Mouse (Mus musculus) layer of hippocampus, postnatal 14 days (tissue): ENCODE data around the gene Il5ra. TPM values are rescaled to one million over a fixed set of nuclear protein-coding genes. Genes with fewer than 3 reads are reported as not detected.

ENCODE experiments used
- DNase-seq, 2 experiments: peaks; one replicate each; pipeline ENCODE4 v3.0.0; 2021 to 2022; ENCODE audit warnings: low spot score in 2 of 2, mixed read lengths in 1 of 2
- total RNA-seq, 2 experiments: library from RNA; stranded (reverse); gene quantifications; 2 replicates each; pipeline ENCODE4 v1.2.3; 2021

The Il5ra gene
- total RNA-seq, 2 experiments from 2014 or later = not detected

DNA sequence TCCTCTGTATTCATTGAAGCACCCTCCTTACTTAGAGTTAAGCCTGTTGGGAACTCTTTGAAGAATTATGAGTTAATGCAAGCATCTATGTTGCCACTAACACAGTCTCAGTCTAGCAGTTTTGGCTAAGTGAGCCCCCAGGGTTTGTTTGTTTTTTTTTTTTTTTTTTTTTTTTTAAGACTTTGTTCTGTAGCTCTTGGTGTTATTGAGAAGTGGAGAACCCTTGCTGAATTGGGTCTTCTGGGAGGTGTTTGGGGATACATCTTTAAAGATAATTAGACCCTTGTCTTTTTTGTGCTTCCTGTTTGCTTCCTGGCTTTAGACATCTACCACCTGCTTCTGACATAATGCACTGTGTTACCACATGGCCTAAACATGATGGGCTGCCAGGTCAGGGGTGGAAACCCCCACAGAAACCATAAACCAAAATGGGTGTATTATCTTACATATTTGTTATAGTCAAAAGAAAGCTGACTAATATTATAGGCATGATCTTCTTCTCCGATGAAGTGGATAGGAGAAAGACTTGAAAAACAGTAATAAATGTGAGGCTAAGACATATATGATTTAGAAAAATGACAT lies 8.5 kb downstream of the Il5ra start:
- no peak for DNase-seq

DNA sequence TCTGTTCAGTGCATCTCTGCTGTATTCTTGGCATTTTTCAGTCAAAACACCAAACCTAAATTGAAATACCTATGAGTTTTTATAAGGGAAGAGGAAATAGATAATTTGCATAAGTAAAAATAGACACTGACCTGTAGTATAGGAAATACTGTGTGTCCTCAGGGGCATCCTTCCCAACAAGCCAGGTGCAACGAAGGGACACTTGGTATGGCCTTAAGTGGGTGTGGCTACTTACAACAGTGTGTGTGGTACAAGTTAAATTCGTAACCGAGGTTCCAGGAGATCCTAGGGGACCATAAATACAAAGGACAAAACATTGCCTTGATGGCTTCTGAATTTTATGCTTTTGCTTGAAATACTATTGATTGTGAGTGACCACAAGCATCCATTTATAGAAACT lies 10.6 kb downstream of the Il5ra start:
- no peak for DNase-seq

DNA sequence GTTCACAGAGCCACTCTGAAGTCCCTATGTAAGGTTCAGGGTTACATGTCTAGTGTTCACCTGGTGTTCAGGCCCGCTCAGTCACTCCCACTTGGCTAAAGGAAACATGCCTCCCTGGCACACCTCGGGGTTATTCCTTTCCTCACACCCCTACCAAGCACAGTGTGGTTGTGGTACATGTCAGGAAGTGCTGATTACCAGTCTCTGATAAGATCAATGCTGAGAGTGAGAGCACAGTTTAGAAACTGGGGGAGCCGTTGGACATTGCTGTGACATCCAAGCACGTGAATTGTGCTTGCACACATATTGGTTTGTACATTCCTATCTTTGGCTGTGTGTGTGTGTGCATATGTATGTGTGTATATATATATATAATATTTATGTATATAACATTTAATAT lies 16.3 kb downstream of the Il5ra start:
- no peak for DNase-seq

DNA sequence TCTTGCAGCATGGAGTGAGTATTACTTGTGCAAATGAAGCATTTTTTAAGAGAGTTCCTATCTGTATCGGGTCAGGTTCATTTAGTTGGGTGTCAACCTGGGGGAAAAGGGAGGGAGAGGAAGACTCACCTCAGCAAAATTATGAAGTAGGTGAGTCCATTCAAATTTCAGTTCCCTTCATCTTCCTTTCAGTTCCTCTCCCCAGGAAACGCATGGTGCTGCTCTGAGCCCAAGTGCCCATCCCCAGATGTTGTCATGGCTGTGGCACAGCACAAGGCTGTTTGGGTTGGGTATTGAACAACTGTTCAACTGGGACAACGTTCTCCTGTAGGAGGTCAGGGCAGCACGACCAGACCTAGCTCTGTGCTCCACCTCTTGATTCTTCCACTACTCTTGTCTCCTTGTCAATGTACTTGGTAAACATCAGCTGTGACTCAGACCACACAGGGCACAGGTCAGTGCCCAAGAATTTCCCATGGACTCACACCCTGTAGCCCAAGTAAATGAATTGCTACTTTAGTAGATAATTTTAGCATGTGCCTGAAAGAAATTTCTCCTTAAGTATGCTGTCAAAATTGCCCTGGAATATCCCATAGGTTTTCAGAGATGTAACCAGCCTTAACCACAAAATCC lies 19.0 kb downstream of the Il5ra start:
- no peak for DNase-seq

DNA sequence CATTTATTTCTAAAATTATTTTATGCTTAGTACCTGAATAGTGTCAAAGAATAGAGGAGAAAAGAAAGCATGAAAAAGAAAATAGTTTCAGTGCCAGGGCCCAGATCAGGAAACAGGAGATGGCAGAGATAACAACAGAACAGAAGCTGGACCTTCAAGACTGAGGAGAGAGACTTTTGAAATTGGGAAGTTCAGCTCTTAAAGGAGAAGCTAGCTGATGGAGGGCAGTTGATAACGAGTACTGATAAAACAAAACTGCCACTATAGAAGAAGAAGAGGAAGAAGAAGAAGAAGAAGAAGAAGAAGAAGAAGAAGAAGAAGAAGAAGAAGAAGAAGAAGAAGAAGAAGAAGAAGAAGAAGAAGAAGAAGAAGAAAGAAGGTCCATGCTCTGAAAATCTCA lies 21.1 kb downstream of the Il5ra start:
- no peak for DNase-seq

DNA sequence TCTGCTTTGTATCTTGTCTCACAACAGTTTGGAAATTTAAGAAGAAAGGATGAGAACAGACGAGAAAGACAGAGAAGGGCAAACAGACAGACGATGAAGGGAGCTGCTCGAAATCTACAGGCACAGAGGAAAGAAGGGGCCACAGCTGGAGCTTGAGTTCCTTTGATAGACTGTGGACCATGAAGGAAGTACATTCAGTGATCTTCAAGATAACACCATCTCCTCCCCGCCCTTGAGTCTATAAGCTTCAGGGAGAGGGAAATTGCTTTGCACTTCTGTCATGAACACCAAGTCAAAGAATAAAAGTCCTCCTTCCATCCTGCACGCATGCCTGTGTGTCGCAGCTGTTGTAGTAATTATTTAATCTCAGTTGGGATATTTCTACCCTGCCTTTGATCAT lies 22.8 kb downstream of the Il5ra start:
- no peak for DNase-seq

DNA sequence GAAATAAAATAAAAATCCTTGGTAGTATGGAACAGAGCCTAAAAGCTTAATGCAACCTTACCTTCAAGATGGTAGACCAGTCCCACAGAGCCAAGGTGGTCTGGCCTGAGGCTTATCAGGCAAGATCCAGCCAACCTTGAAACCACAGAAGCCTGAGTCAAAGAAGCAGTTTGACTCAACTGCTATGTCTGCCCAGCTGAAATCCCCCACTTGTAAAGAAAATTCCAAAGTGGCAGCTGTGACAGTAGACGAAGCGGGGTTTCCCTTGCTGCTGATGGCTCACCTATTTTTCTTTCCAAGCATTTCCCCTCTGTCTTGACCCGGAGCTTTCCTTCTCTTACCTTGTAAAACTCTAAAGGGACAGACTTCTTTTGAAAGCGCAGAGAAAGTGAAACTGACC lies 23.2 kb downstream of the Il5ra start:
- no peak for DNase-seq

DNA sequence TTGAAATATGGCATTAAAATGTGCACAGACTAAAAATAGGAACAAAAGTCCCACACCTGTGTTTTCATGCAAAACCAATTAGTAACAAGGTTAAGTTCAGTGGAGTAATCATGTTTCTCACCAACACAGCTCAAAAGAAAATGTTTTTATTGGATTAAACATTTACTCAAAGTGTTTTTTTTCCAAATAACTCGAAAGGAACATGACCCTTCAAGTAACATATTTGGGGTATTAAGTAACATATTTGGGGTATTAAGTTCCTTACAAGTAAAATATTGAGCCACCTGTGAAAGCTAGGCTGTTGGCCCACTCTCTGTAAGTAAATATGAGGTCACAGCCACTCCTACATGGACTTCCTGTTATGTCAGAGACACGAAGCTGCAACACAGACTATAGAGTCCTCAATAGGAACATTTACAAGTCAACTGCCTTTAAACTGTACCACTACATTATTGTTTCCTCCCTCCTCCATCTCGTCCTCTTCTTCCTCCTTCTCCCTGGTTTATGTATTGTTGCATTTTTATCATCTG lies 43.3 kb downstream of the Il5ra start:
- no peak for DNase-seq

DNA sequence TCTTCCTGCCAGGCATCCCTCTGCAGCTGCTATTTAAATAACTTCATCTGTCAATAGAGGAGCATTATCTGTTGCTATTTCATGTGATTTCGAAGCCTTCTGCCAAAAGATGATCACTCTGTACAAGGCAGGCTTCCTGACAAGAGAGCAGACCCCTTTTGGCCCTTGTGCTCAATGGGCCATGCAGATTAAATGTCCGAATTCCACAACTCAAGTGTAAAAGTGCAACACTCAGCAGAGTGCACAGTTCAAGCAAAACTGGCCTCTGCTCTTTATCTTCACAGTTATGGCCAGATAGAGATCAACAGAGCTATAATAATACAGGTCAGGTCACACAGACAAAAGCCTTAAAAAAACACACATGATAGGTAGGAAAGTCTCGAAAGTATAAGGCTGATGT lies 46.9 kb downstream of the Il5ra start:
- DNase-seq = no peak

DNA sequence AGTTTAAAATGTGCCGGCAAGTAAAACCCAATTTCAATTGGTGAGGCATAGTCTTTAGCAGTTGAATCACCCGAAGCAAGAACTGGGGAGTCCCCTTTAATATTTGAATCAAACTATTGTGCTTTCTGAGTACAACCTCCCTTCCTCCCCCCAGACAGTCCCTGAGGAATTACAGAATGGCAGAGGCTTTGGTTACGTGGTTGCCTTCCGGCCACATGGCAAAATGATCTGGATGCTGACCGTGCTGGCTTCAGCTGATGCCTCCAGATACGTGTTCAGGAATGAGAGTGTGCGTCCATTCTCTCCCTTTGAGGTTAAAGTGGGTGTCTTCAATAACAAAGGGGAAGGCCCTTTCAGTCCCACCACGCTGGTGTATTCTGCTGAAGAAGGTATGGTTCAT lies 73.3 kb downstream of the Il5ra start:
- no peak for DNase-seq

DNA sequence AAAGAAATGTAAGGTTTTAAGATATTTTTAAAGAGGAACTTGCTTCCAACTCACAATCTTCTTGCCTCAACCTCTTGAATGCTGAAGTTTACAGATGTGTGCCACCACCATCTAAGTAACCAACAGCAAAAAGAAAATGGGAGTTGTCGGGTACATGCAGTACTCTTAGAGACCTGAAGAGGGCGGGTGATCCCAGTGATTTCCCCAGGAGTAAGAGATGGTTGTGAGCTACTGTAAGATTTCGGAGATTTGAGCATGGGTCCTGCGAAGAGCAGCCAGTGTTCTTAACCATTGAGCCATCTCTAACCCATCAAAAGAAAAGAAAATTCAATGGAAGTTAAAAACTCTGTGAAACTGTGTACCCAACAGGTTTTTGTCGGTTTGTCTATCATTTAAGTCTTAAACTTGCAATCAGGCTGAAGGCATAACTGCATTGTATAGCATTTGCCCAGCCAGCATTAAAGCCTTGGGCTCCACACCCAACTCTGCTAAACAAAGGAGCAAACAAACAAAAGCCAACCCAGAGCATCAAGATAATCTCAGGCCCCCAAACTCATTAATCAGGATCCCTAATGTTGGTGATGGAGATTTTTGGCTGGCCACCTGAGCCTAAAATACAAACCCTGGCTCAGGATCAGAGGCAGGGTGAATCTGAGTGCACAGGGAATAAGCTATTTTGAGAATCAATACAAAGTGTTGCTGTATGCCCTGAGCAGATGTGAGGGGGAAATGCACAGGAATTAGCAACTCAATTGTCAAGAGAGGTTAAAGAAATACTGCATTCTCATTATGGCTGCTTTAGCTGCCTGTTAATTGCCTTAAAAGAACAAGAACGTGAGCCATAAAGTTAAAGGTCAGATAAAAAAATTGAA lies 84.8 kb downstream of the Il5ra start:
- peak in 1 of 2 experiments; percentile 31 for DNase-seq

Other genes starting within 250 kb of the Il5ra start
- gene Trnt1, start 20.1 kb upstream of the Il5ra start, total RNA-seq = 10 to 100 TPM; 48.1 to 55.0 TPM
- 10 to 100 TPM; 83.8 to 87.8 TPM for gene Crbn, start 51.0 kb upstream of the Il5ra start, total RNA-seq